Mouse (Mus musculus) megakaryocyte, embryonic 14.5 days (primary cell): ENCODE measurements around the gene Kremen1.

Experiments used
- FLI1 ChIP-seq: IDR thresholded peaks from 2 replicates; pipeline ENCODE4 v1.6.1; 2012; ENCODE audit warnings: low read length, inconsistent platforms, mixed read lengths
- GATA1 ChIP-seq: IDR thresholded peaks from 3 replicates; pipeline ENCODE4 v1.6.1; 2012; ENCODE audit warnings: mixed read lengths, low read length, inconsistent platforms, borderline replicate concordance

DNA sequence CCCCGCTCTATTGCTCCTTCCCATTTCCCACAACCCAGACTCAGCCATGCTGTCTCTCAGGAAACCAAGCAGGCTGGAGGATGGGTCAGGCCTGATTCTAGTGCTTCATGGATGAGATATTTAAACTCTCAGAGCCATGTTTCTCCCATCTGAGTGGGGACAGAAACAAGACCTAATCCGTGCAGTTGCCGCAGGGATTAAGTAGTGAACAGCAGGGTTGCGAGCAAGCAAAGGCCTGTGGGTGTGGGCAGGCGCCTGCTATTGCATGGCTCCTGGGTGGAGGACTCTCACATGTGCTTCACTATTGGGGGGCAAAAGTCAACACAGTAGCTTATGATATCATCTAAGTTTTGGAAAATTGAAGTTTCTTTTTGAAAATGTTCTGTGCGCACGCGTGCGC, 76.5 kb downstream of the Kremen1 start:
- TF ChIP-seq GATA1 (no peak), FLI1 (no peak)
